ENCODE assay signal across 8 mouse cellular contexts in the genomic region with DNA sequence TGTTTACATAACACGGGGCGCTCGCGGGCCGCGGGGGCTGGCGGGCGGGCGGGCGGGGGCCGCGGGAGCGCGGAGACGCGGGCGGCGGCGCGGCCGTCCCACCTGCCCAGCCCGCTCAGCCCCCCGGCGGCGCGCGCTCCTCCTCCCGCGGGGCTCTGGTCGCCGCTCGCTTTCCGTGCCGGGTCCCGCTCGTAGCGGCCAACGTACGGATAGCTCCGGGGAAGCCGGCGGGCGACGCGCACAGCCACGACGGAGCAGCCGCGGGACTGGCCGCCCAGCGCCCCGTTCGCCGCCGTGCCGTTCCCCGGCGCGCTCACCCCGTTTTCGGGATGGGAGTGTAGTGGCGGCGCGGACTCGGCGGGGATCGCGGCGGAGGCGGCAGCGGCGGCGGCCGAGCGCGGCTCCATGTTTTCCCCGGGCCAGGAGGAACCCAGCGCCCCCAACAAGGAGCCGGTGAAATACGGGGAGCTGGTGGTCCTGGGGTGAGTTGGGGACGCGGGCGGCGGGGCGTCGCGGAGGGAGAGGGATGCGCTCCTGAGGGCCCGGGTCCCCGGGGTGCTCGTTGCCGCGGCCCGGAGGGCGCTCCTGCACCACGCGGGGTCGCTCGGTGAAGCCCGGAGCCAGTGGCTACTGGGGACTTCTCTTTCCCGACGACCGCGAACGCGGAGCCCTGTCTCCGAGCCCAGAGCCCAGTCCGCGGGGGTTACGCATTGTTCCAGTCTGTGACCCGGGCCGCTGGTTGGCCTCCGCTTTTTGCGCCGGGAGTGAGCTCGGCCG. TPM values are rescaled to one million over a fixed set of nuclear protein-coding genes. Genes with fewer than 3 reads are reported as not detected.
DNase-seq lines count a peak whose midpoint lies in the region; ATAC-seq and TF ChIP-seq lines count a peak whose summit lies in the region.

A gene (plus strand): TSS at position 72 of the 777 bp plus-strand sequence.

- peak; percentile 77 for ATAC-seq in hindbrain, postnatal 0 days
- no peak for ATAC-seq in erythroid progenitor cell, adult 5-6 weeks (replicated peaks; ENCODE audit: low FRiP score, poor library complexity, severe bottlenecking)

- H3K4me3 ChIP-seq in hindbrain, postnatal 0 days (ENCODE audit: low read length): peak within 1 kb of the TSS; percentile 82
- H3K4me3 ChIP-seq in left cerebral cortex, adult 2 months: peak within 1 kb of the TSS; percentile 73

- no peaks in the 10 kb centered on the region for H3K27me3 ChIP-seq in hindbrain, postnatal 0 days (ENCODE audit: insufficient read depth, low read length)

- peak within 1 kb of the TSS; percentile 85 for H3K9ac ChIP-seq in hindbrain, postnatal 0 days (replicated peaks; ENCODE audit: low read length)

- H3K27ac ChIP-seq in hindbrain, postnatal 0 days: peak within 1 kb of the TSS; percentile 87
- H3K27ac ChIP-seq in left cerebral cortex, adult 2 months: peak within 1 kb of the TSS; percentile 84

- intact Hi-C loops in left cerebral cortex, adult 2 months (cut with DNase I): loop anchor here (2.0 to 5.0 kb wide), 4 partner anchors 49 to 369 kb away; no protein-coding TSS in a partner anchor

- H3K4me2 ChIP-seq in hindbrain, postnatal 0 days (ENCODE audit: low read depth, low read length): peak within 1 kb of the TSS; percentile 96

- under 1% methylated on average over 104 of the region's 117 CpGs for WGBS in hindbrain, postnatal 0 days

- no peaks in the 10 kb centered on the region for H3K9me3 ChIP-seq in hindbrain, postnatal 0 days (ENCODE audit: low read length)

- H3K4me1 ChIP-seq in hindbrain, postnatal 0 days (ENCODE audit: insufficient read depth, low read length): peaks cover 7% of the 10 kb centered on the region

- no peak for TF ChIP-seq CTCF in hindbrain, postnatal 0 days (IDR thresholded peaks at IDR 0.05; ENCODE audit: low read depth)
- TF ChIP-seq CTCF in left cerebral cortex, adult 2 months (IDR thresholded peaks at IDR 0.05): peak; percentile 25

- H3K36me3 ChIP-seq in hindbrain, postnatal 0 days (ENCODE audit: insufficient read depth, low read length): no peaks in the 10 kb centered on the region

- peak; percentile 86 for DNase-seq in adrenal gland, postnatal 14 days
- peak; percentile 80 for DNase-seq in embryo, embryonic 10.5 days (ENCODE audit: low spot score)
- peak; percentile 70 for DNase-seq in gastrocnemius, postnatal 25 days
- peak; percentile 78 for DNase-seq in hindbrain, postnatal 0 days (ENCODE audit: low spot score)
- peak; percentile 62 to 70 for DNase-seq in left cerebral cortex, adult 2 months (ENCODE audit: extremely low spot score in 1 of 2, low spot score in 2 of 2)
- peak; percentile 68 for DNase-seq in lung, postnatal 36 days
- peak; percentile 52 to 69 for DNase-seq in right cerebral cortex, adult 2 months (ENCODE audit: low spot score in 2 of 2)

RNA-seq across cellular contexts. Expression of the gene that starts here (rescaled TPM):
- 25.8 and 33.5 TPM in 2 replicates for total RNA-seq in adrenal gland, postnatal 14 days (2021)
- 10 to 100 TPM; 12.5 to 14.7 TPM for total RNA-seq in gastrocnemius, postnatal 25 days (2021)
- total RNA-seq in hindbrain, postnatal 0 days (2014; rRNA removed): 38.8 and 63.6 TPM in 2 replicates
- 15.1 and 16.5 TPM in 2 replicates for polyA plus RNA-seq in hindbrain, postnatal 0 days (2015; fragmentation: Nextera tagmentation; extraction: Ambion mirVana)
- 10 to 100 TPM; 19.3 to 23.1 TPM for total RNA-seq in left cerebral cortex, adult 2 months (2021)
- 0.72 and 2.5 TPM in 2 replicates for total RNA-seq in erythroid progenitor cell, adult 5-6 weeks (2015; ENCODE audit: low replicate concordance)
- 0.64 and 1.1 TPM in 2 replicates for total RNA-seq in erythroid progenitor cell, adult 5-6 weeks (2017; ENCODE audit: low replicate concordance)
